Mouse (Mus musculus) limb, embryonic 11.5 days (tissue): ENCODE measurements around the gene Ccdc157. TPM values are rescaled to one million over a fixed set of nuclear protein-coding genes. Genes with fewer than 3 reads are reported as not detected.
A peak's percentile ranks its signal among the peaks of the same experiment; 100 is the strongest.
"Not testable (repeated sequence)": the region's sequence is repeated elsewhere in the genome, so short reads cannot be mapped to it uniquely, and the experiment has no call there.

Experiments used
- ATAC-seq: fragments of 200-750 bp; cut with Nextera tagmentation; 2 replicates; pipeline ENCODE4 v1.8.0; 2017; ENCODE audit warnings: low read depth; ENCODE audit not compliant: insufficient number of reproducible peaks, low FRiP score, low TSS enrichment
- DNase-seq: peaks from one replicate; pipeline ENCODE4 v3.0.0-alpha.2; 2015; ENCODE audit warnings: low spot score
- H3K27ac ChIP-seq: fragments of 300-500 bp; sonication (generic); replicated peaks from 2 replicates; pipeline ENCODE4 v1.5.1; 2014; ENCODE audit warnings: low read depth, mild to moderate bottlenecking, low read length
- H3K27me3 ChIP-seq: fragments of 300-500 bp; sonication (generic); 2 replicates; pipeline ENCODE4 v1.6.1; 2014; ENCODE audit warnings: mild to moderate bottlenecking, low read length, mixed read lengths; ENCODE audit not compliant: control insufficient read depth, insufficient read depth
- H3K36me3 ChIP-seq: fragments of 300-500 bp; sonication (generic); 2 replicates; pipeline ENCODE4 v1.6.1; 2014; ENCODE audit warnings: mild to moderate bottlenecking, low read length, moderate library complexity, mixed read lengths; ENCODE audit not compliant: control insufficient read depth, insufficient read depth
- H3K4me1 ChIP-seq: fragments of 300-500 bp; sonication (generic); 2 replicates; pipeline ENCODE4 v1.6.1; 2014; ENCODE audit warnings: low read length, mixed read lengths; ENCODE audit not compliant: control insufficient read depth, insufficient read depth
- H3K4me2 ChIP-seq: fragments of 300-500 bp; sonication (generic); 2 replicates; pipeline ENCODE4 v1.6.1; 2014; ENCODE audit warnings: low read depth, mild to moderate bottlenecking, moderate library complexity; ENCODE audit not compliant: severe bottlenecking
- H3K4me3 ChIP-seq: fragments of 300-500 bp; sonication (generic); 2 replicates; pipeline ENCODE4 v1.5.1; 2014; ENCODE audit warnings: low read depth, low read length
- H3K9ac ChIP-seq: fragments of 300-500 bp; sonication (generic); 2 replicates; pipeline ENCODE4 v1.6.1; 2014; ENCODE audit warnings: mild to moderate bottlenecking, low read length
- H3K9me3 ChIP-seq: fragments of 300-500 bp; sonication (generic); 2 replicates; pipeline ENCODE4 v1.6.1; 2016; ENCODE audit warnings: low read length; ENCODE audit not compliant: control insufficient read depth
- WGBS: fragments of 180-500 bp; shearing (Covaris S2); extraction: QIAGEN DNeasy Blood & Tissue Kit; methylation state at CpG from one replicate; pipeline ENCODE4 v1.1.7; 2014; 5-methylcytosine and 5-hydroxymethylcytosine counted together
- polyA plus RNA-seq: library from polyadenylated mRNA; unstranded; fragments of >200 nt; fragmentation: Nextera tagmentation; extraction: Ambion mirVana; gene quantifications from 2 replicates; pipeline ENCODE4 v1.2.1, GENCODE M21; 2014

Ccdc157 gene
- polyA plus RNA-seq, 1 experiment from 2014 or later: 4.7 TPM

DNA sequence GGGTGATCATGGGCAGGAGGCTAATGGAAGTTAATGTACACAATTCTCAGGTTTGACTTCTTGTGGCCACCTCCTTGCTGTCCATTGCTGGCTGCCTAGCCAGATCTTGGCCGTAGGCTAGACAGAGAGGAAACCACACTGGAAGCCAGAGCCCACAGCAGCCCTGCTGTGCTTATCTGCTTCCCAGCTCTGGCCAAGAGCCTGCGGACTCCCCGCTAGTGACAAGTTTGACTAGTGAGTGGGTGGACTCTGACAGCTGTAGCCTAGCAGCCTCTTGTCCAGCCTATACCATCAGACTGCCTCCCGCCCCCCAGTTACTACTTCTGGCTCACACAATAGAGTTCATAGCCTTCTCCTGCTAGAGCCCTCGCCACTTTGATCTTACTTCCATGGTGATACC, 40.5 kb downstream of the Ccdc157 start:
- Histone ChIP-seq H3K4me1 (no peaks in the 10 kb centered on the region), H3K9ac (no peak overlapping the region), H3K27ac (no peak overlapping the region), H3K9me3 (no peaks in the 10 kb centered on the region), H3K4me2 (no peak overlapping the region), H3K27me3 (0 out of 2 replicates have a peak, but pooled peaks cover 4% of the 10 kb centered on the region), H3K4me3 (no peak overlapping the region), H3K36me3 (no peaks in the 10 kb centered on the region)
- WGBS: 81% methylated on average over 5 of the region's 5 CpGs
- DNase-seq (no peak), ATAC-seq (no peak)

DNA sequence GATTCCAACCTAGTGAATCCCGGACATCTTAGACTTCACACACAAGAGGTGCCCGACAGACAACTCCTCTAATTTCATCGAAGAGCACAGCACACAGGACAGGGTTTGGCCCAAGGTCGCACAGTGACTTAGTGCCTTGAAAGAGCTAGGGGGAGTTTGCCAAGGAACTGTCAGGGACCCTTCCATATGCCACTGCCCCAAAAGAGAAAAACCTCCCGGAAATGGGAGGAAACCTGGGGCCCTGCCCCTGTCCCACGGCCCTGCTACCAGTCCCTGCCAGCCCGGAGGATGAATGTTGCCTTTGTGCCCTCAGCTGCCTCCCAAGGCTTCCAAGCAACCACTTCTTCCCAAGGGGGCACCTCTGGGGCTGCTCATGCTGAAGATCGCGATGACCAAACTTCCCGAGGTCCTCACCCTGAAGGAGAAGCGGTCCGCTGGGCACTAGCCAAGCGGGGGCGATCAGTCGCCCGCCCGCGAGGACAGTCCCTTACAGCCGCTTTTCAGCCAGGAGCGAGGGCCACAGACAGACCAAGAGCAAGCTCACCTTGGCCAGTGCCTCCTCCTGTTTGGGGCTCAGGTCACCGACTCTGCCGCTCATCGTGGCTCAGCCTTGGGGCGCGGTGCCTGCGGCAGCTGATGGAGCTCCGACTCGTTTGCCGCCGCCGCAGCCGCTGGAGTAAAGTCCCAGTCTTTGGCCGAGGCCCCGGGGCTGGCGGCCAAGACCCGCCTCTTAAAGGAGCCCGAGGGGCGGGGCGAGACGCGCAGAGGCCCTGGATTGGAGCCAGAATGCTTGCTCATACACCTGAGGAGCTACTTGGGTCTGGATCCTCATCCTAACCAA, 41.8 kb downstream of the Ccdc157 start:
- 3% methylated on average over 41 of the region's 41 CpGs for WGBS
- Histone ChIP-seq H3K4me1 (no peaks in the 10 kb centered on the region), H3K36me3 (no peaks in the 10 kb centered on the region), H3K4me2 (peak overlapping the region; percentile 80), H3K27me3 (0 out of 2 replicates have a peak, but pooled peaks cover 4% of the 10 kb centered on the region), H3K27ac (no peak overlapping the region), H3K9ac (peak overlapping the region; percentile 60), H3K9me3 (no peaks in the 10 kb centered on the region), H3K4me3 (peak overlapping the region; percentile 59)
- peak; percentile 79 for DNase-seq
- peak; percentile 56; the same call in 1 of the 2 replicates for ATAC-seq

DNA sequence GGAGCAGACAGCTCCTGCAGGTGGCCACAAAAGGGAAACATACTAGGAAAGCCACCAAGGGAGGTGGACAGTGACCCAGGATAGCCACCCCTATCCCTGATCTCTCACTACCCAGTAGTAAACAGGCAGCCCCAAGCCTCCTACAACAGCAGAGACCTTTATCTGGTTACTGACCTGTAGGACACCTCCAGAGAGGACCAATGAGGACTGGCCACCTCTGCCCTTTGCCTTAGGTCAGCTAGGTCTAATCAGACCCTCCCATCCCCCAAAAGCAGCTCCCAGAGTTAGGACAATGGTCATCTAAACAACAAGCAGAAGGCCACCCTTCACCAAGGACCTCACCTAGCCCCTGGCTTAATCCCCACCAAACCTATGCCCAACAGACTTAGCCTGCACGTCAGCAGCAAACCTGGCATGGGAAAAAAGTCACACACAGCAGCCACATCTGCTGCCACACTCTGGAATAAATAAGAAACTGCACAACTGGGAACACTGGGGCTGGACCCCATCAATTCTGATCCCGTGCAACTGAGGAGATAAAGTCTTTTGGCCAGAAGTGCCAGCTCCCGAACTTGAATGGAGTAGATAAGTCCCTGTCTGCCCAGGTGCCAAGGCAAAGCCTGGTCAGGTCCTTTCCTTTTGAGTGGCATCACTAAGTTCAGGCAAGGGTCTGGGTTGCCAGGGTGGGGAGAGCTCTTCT, 42.6 kb downstream of the Ccdc157 start:
- H3K4me2 ChIP-seq: peak overlapping the region; percentile 80
- no peaks in the 10 kb centered on the region for H3K9me3 ChIP-seq
- peak overlapping the region; percentile 59 for H3K4me3 ChIP-seq
- no peaks in the 10 kb centered on the region for H3K36me3 ChIP-seq
- no peak for ATAC-seq
- no peaks in the 10 kb centered on the region for H3K4me1 ChIP-seq
- DNase-seq: peak; percentile 34
- H3K27me3 ChIP-seq: 0 out of 2 replicates have a peak, but pooled peaks cover 4% of the 10 kb centered on the region
- H3K27ac ChIP-seq: no peak overlapping the region
- no peak overlapping the region for H3K9ac ChIP-seq
- 34% methylated on average over 3 of the region's 3 CpGs for WGBS

DNA sequence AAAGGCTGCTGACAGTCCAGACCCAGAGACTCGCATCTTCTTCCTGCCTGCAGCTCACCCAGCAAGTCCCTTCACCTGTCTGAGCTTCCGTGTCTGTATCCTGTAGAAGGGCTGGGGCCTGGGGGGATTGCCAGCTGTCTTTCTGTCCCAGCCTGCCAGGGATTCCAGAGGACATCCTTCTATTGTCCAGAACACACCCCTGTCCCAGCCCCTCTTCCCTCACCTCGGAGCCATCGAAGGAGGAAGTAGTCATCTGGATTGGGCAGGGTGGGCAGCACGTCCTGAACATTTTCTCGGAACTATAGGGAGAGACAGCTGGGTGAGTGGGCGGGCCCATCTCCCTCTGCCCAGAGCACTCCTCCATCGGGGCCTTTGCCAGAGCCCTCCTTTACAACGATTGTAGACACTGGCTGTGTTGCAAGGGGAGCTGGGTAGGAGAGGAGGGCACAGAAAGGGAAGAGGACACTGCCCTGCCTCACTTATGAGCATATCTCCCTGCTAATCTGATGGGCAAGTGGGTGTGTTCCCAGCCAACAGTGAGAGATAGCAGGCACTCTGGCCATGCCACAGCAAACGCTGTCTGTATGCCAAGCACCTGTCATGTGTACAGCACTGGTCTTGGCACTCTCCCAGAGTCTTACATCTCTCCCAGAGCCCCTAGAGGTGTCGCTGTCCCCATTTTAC, 43.5 kb downstream of the Ccdc157 start:
- no peak for ATAC-seq
- WGBS: 63% methylated on average over 11 of the region's 11 CpGs
- no peak overlapping the region for H3K4me3 ChIP-seq
- no peak overlapping the region for H3K4me2 ChIP-seq
- 0 out of 2 replicates have a peak, but pooled peaks cover 4% of the 10 kb centered on the region for H3K27me3 ChIP-seq
- no peaks in the 10 kb centered on the region for H3K4me1 ChIP-seq
- DNase-seq: no peak
- no peaks in the 10 kb centered on the region for H3K36me3 ChIP-seq
- no peaks in the 10 kb centered on the region for H3K9me3 ChIP-seq
- no peak overlapping the region for H3K9ac ChIP-seq
- H3K27ac ChIP-seq: no peak overlapping the region

DNA sequence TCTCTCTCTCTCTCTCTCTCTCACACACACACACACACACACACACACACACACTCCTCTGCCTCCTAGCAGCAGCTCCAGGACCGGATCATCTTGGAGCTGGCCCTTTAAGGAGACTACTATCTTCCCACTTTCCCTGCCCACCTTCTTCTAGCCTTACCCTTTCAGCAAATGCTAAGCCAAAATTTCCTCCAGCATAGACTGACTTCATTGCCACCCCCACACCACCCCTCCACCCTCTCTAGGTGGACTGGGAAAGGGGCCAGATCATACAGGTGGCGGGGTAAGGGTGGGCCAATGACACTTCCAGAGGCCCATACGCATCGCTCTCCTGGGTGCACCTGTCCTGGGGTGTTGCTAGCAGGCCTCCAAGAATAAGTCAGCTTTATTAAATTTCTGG, 44.7 kb downstream of the Ccdc157 start:
- H3K4me1 ChIP-seq: no peaks in the 10 kb centered on the region
- H3K9ac ChIP-seq: no peak overlapping the region
- no peak for ATAC-seq
- DNase-seq: no peak
- H3K27me3 ChIP-seq: 0 out of 2 replicates have a peak, but pooled peaks cover 4% of the 10 kb centered on the region
- no peak overlapping the region for H3K4me2 ChIP-seq
- 98% methylated on average over 4 of the region's 4 CpGs for WGBS
- no peak overlapping the region for H3K27ac ChIP-seq
- H3K4me3 ChIP-seq: no peak overlapping the region
- no peaks in the 10 kb centered on the region for H3K36me3 ChIP-seq
- H3K9me3 ChIP-seq: no peaks in the 10 kb centered on the region

DNA sequence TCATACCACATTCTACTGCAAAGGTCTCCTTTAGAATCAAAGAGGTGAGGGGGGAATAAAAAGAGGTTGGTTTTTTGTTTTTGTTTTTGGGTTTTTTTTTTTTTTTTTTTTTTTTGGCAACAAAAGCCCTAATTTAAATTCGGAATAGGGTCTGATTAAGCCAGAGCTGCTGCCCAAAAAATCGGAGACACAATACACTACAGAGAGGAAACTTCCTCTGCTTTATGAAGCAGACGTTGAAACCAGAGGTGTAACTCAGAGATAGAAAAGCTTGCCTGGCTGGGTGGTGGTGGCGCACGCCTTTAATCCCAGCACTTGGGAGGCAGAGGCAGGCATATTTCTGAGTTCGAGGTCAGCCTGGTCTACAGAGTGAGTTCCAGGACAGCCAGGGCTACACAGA, 45.6 kb downstream of the Ccdc157 start:
- DNase-seq, H3K9ac ChIP-seq, H3K27me3 ChIP-seq, H3K4me1 ChIP-seq, H3K27ac ChIP-seq, H3K9me3 ChIP-seq, ATAC-seq, H3K4me2 ChIP-seq, H3K36me3 ChIP-seq, H3K4me3 ChIP-seq: not testable (repeated sequence)
- 80% methylated on average over 6 of the region's 6 CpGs for WGBS

DNA sequence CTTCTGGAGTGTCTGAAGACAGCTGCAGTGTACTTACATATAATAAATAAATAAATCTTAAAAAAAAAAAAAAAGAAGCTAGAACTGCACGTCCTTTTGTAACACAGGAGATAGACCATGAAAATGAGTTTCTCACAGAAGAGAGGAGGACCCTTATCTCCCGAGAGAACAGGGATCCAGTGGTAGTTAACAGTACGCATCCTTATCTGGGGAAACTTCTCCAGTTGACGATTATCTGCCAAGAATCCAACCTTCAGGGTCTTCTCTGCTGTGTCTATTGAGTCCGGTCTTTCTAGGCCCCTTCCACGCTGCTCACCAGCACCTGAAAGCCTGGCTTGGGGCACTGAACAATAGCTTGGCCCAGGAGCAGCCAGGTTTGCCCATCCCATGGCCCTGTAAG, 46.1 kb downstream of the Ccdc157 start:
- no peak for ATAC-seq
- no peak overlapping the region for H3K4me2 ChIP-seq
- H3K9ac ChIP-seq: no peak overlapping the region
- no peaks in the 10 kb centered on the region for H3K9me3 ChIP-seq
- DNase-seq: no peak
- WGBS: 83% methylated on average over 6 of the region's 6 CpGs
- no peak overlapping the region for H3K27ac ChIP-seq
- H3K36me3 ChIP-seq: no peaks in the 10 kb centered on the region
- no peak overlapping the region for H3K4me3 ChIP-seq
- H3K27me3 ChIP-seq: 0 out of 2 replicates have a peak, but pooled peaks cover 4% of the 10 kb centered on the region
- H3K4me1 ChIP-seq: no peaks in the 10 kb centered on the region

DNA sequence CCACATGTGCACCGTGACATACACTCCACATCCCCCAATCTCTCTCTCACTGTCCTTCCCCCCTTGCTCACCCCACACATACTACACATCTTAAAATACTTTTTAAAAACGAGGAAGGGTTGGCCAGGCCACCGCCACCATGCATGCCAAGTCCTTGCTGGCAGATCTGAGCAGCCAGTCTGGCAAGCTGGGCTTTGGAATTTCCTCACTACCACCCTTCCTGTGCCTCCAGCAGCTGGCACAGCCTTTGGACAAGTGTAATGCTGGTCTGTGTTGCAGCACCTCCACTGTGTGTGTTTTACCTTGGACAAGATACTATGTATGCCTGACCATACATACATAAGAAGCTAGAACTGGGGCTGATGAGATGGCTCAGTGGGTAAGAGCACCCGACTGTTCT, 46.6 kb downstream of the Ccdc157 start:
- H3K36me3 ChIP-seq: no peaks in the 10 kb centered on the region
- H3K9me3 ChIP-seq: no peaks in the 10 kb centered on the region
- DNase-seq (no peak), ATAC-seq (no peak)
- WGBS: 86% methylated on average over 4 of the region's 4 CpGs
- H3K4me2 ChIP-seq: no peak overlapping the region
- H3K27ac ChIP-seq: no peak overlapping the region
- H3K9ac ChIP-seq: no peak overlapping the region
- 0 out of 2 replicates have a peak, but pooled peaks cover 2% of the 10 kb centered on the region for H3K27me3 ChIP-seq
- H3K4me3 ChIP-seq: no peak overlapping the region
- no peaks in the 10 kb centered on the region for H3K4me1 ChIP-seq
